Mouse (Mus musculus) stomach, embryonic 16.5 days (tissue): ENCODE measurements around the gene Myo1e. TPM values are rescaled to one million over a fixed set of nuclear protein-coding genes. Genes with fewer than 3 reads are reported as not detected.

Experiments
- ATAC-seq: fragments of 200-750 bp; cut with Nextera tagmentation; 2 replicates; pipeline ENCODE4 v1.8.0; 2017; ENCODE audit warnings: moderate number of reproducible peaks, moderate TSS enrichment; ENCODE audit not compliant: insufficient read depth, low FRiP score
- H3K27ac ChIP-seq: fragments of 300-500 bp; sonication (generic); 2 replicates; pipeline ENCODE4 v1.5.1; 2014; ENCODE audit warnings: low read length
- H3K27me3 ChIP-seq: fragments of 300-500 bp; sonication (generic); 2 replicates; pipeline ENCODE4 v1.6.1; 2014; ENCODE audit warnings: low read length, control low read depth, mixed read lengths; ENCODE audit not compliant: control insufficient read depth, insufficient read depth
- H3K36me3 ChIP-seq: fragments of 300-500 bp; sonication (generic); 2 replicates; pipeline ENCODE4 v1.6.1; 2014; ENCODE audit warnings: low read length; ENCODE audit not compliant: control insufficient read depth, insufficient read depth
- H3K4me1 ChIP-seq: fragments of 300-500 bp; sonication (generic); 2 replicates; pipeline ENCODE4 v1.6.1; 2014; ENCODE audit warnings: low read length, control low read depth, mixed read lengths; ENCODE audit not compliant: control insufficient read depth, insufficient read depth
- H3K4me2 ChIP-seq: fragments of 300-500 bp; sonication (generic); 2 replicates; pipeline ENCODE4 v1.6.1; 2014; ENCODE audit warnings: low read depth, low read length, mixed read lengths
- H3K4me3 ChIP-seq: fragments of 300-500 bp; sonication (generic); replicated peaks from 2 replicates; pipeline ENCODE4 v1.5.1; 2014; ENCODE audit warnings: mild to moderate bottlenecking, low read length
- H3K9ac ChIP-seq: fragments of 300-500 bp; sonication (generic); 2 replicates; pipeline ENCODE4 v1.6.1; 2014; ENCODE audit warnings: low read length
- H3K9me3 ChIP-seq: fragments of 300-500 bp; sonication (generic); replicated peaks from 2 replicates; pipeline ENCODE4 v1.6.1; 2016; ENCODE audit warnings: low read length, control low read depth; ENCODE audit not compliant: control insufficient read depth
- WGBS: fragments of 180-500 bp; shearing (Covaris S2); extraction: QIAGEN DNeasy Blood & Tissue Kit; methylation state at CpG from one replicate; pipeline ENCODE4 v1.1.7; 2014; 5-methylcytosine and 5-hydroxymethylcytosine counted together
- polyA plus RNA-seq: library from polyadenylated mRNA; unstranded; fragments of >200 nt; fragmentation: Nextera tagmentation; extraction: Ambion mirVana; gene quantifications from 2 replicates; pipeline ENCODE4 v1.2.1, GENCODE M21; 2015

Gene Myo1e
- polyA plus RNA-seq, 1 experiment from 2014 or later = 34.3 TPM

- WGBS = 85% methylated on average over 5 of the region's 5 CpGs
- no peak overlapping the region for H3K9ac ChIP-seq
- no peak overlapping the region for H3K4me2 ChIP-seq
- H3K27me3 ChIP-seq = no peaks in the 10 kb centered on the region
- H3K4me1 ChIP-seq = no peaks in the 10 kb centered on the region
- no peak overlapping the region for H3K27ac ChIP-seq
- no peak overlapping the region for H3K4me3 ChIP-seq
- 0 out of 2 replicates have a peak, but pooled peaks cover 3% of the 10 kb centered on the region for H3K36me3 ChIP-seq
- ATAC-seq = no peak
- H3K9me3 ChIP-seq = no peaks in the 10 kb centered on the region
Measured at GRCm38 (mm10) chr9:70391042-70391441, 183.9 kb downstream of the Myo1e start.

- Histone ChIP-seq H3K9me3 (no peaks in the 10 kb centered on the region), H3K36me3 (0 out of 2 replicates have a peak, but pooled peaks cover 8% of the 10 kb centered on the region), H3K4me3 (no peak overlapping the region), H3K9ac (no peak overlapping the region), H3K27ac (no peak overlapping the region), H3K4me1 (no peaks in the 10 kb centered on the region), H3K4me2 (no peak overlapping the region), H3K27me3 (no peaks in the 10 kb centered on the region)
- ATAC-seq = no peak
- 70% methylated on average over 12 of the region's 12 CpGs for WGBS
Measured at GRCm38 (mm10) chr9:70391660-70392562, 184.8 kb downstream of the Myo1e start.

GRCm38 (mm10) chr9:70392563-70392907, 185.4 kb downstream of the Myo1e start:
- Histone ChIP-seq H3K4me2 (no peak overlapping the region), H3K9ac (no peak overlapping the region), H3K9me3 (no peaks in the 10 kb centered on the region), H3K27ac (no peak overlapping the region), H3K4me3 (no peak overlapping the region), H3K27me3 (no peaks in the 10 kb centered on the region), H3K4me1 (no peaks in the 10 kb centered on the region), H3K36me3 (0 out of 2 replicates have a peak, but pooled peaks cover 8% of the 10 kb centered on the region)
- WGBS = 13% methylated on average over 6 of the region's 6 CpGs
- peak; percentile 37; the same call in 1 of the 2 replicates for ATAC-seq

- H3K27me3 ChIP-seq = no peaks in the 10 kb centered on the region
- 85% methylated on average over 12 of the region's 12 CpGs for WGBS
- H3K4me1 ChIP-seq = no peaks in the 10 kb centered on the region
- no peak overlapping the region for H3K4me2 ChIP-seq
- no peak overlapping the region for H3K27ac ChIP-seq
- H3K9ac ChIP-seq = no peak overlapping the region
- no peak overlapping the region for H3K4me3 ChIP-seq
- H3K9me3 ChIP-seq = no peaks in the 10 kb centered on the region
- H3K36me3 ChIP-seq = 0 out of 2 replicates have a peak, but pooled peaks cover 8% of the 10 kb centered on the region
- ATAC-seq = no peak
Measured at GRCm38 (mm10) chr9:70395617-70396016, 188.5 kb downstream of the Myo1e start.

GRCm38 (mm10) chr9:70396083-70396482, 188.9 kb downstream of the Myo1e start:
- Histone ChIP-seq H3K4me2 (no peak overlapping the region), H3K9ac (no peak overlapping the region), H3K27ac (no peak overlapping the region), H3K9me3 (no peaks in the 10 kb centered on the region), H3K36me3 (0 out of 2 replicates have a peak, but pooled peaks cover 8% of the 10 kb centered on the region), H3K4me3 (no peak overlapping the region), H3K4me1 (no peaks in the 10 kb centered on the region), H3K27me3 (no peaks in the 10 kb centered on the region)
- no peak for ATAC-seq
- 89% methylated on average over 2 of the region's 2 CpGs for WGBS

- Histone ChIP-seq H3K27ac (no peak overlapping the region), H3K27me3 (no peaks in the 10 kb centered on the region), H3K9me3 (no peaks in the 10 kb centered on the region), H3K4me2 (no peak overlapping the region), H3K9ac (no peak overlapping the region), H3K4me3 (no peak overlapping the region), H3K36me3 (peaks cover 2% of the 10 kb centered on the region; the same call in 1 of the 2 replicates), H3K4me1 (no peaks in the 10 kb centered on the region)
- no peak for ATAC-seq
- WGBS = 87% methylated on average over 8 of the region's 8 CpGs
Measured at GRCm38 (mm10) chr9:70401937-70402539, 194.9 kb downstream of the Myo1e start.

- Histone ChIP-seq H3K36me3 (peaks cover 18% of the 10 kb centered on the region), H3K4me3 (no peak overlapping the region), H3K4me1 (0 out of 2 replicates have a peak, but pooled peaks cover 5% of the 10 kb centered on the region), H3K4me2 (no peak overlapping the region), H3K9ac (no peak overlapping the region), H3K9me3 (no peaks in the 10 kb centered on the region), H3K27me3 (no peaks in the 10 kb centered on the region), H3K27ac (no peak overlapping the region)
- 84% methylated on average over 3 of the region's 3 CpGs for WGBS
- no peak for ATAC-seq
Measured at GRCm38 (mm10) chr9:70406596-70406995, 199.4 kb downstream of the Myo1e start.

- ATAC-seq = no peak
- no peaks in the 10 kb centered on the region for H3K27me3 ChIP-seq
- H3K9ac ChIP-seq = no peak overlapping the region
- 91% methylated on average over 3 of the region's 3 CpGs for WGBS
- no peak overlapping the region for H3K27ac ChIP-seq
- peaks cover 23% of the 10 kb centered on the region for H3K36me3 ChIP-seq
- H3K4me3 ChIP-seq = no peak overlapping the region
- H3K9me3 ChIP-seq = no peaks in the 10 kb centered on the region
- H3K4me2 ChIP-seq = no peak overlapping the region
- H3K4me1 ChIP-seq = 0 out of 2 replicates have a peak, but pooled peaks cover 5% of the 10 kb centered on the region
Measured at GRCm38 (mm10) chr9:70408791-70409190, 201.6 kb downstream of the Myo1e start.

GRCm38 (mm10) chr9:70409743-70410142, 202.6 kb downstream of the Myo1e start:
- H3K36me3 ChIP-seq = peaks cover 25% of the 10 kb centered on the region

More at GRCm38 (mm10) chr9:70409743-70410142, 202.6 kb downstream of the Myo1e start:
- ATAC-seq = no peak
- H3K4me2 ChIP-seq = no peak overlapping the region
- 0 out of 2 replicates have a peak, but pooled peaks cover 5% of the 10 kb centered on the region for H3K4me1 ChIP-seq
- H3K9ac ChIP-seq = no peak overlapping the region
- H3K27ac ChIP-seq = no peak overlapping the region
- no peaks in the 10 kb centered on the region for H3K9me3 ChIP-seq
- 95% methylated on average over 8 of the region's 8 CpGs for WGBS
- no peak overlapping the region for H3K4me3 ChIP-seq
- no peaks in the 10 kb centered on the region for H3K27me3 ChIP-seq
